Mouse (Mus musculus): ENCODE data around the gene Polh.

- TF ChIP-seq CTCF (IDR thresholded peaks at IDR 0.05; ENCODE audit: low read depth) (no peak), EP300 (IDR thresholded peaks at IDR 0.05; ENCODE audit: low read depth) (no peak)
Measured at GRCm38 (mm10) chr17:46127814-46128493, 74.5 kb downstream of the Polh start.

Data from liver, postnatal 0 days (tissue).